12 mouse cellular contexts compared by ENCODE assay signal in the genomic region with DNA sequence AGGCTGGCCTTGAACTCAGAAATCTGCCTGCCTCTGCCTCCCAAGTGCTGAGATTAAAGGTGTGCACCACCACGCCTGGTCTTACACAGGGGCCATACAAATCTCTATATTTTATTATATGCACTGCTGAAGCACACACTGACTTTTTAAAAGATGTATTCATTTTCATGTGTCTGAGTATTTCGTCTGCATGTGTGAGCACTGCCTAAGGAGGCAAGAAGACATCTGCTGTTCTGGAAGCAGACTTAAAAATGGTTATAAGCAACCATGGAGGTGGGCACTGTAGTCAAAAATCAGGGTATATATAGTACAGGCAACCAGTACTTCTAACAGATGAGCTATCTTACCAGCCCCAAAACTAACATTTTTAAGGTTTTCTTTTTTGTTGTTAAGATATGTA.
"Had no signal": no experiment of that assay in that cellular context is flagged by ENCODE, and none has a peak within 500 bp of the region (broad histone marks: within the 10 kb centered on the region; RNA-seq: fewer than 3 reads in every experiment).

No protein-coding gene starts in this region.

- DNase-seq: liver, postnatal 0 days; lung, adult 2 months; lung, postnatal 14 days; lung, postnatal 36 days; retina, postnatal 1 day; right cerebral cortex, adult 18-20 months; right cerebral cortex, postnatal 25 days; right cerebral cortex, postnatal 4 days; spleen, adult 18-20 months; thymus, adult 2 months; thymus, postnatal 25 days; thymus, postnatal 4 days had no signal
